Mouse (Mus musculus) small intestine, adult 2 months (tissue): ENCODE results near the gene Gm10226.

Experiments used
- CTCF ChIP-seq: fragments of 200-500 bp; IDR thresholded peaks from 2 replicates; pipeline ENCODE4 v1.5.1; 2012; ENCODE audit warnings: low read depth, mild to moderate bottlenecking, control low read depth, inconsistent platforms, low read length, moderate library complexity, mixed read lengths; ENCODE audit not compliant: insufficient replicate concordance, insufficient read length; ENCODE audit errors: extremely low read depth
- POLR2A ChIP-seq: fragments of 200-500 bp; IDR thresholded peaks from 2 replicates; pipeline ENCODE4 v1.6.1; 2012; ENCODE audit warnings: low read depth, mild to moderate bottlenecking, control low read depth, inconsistent platforms, low read length, moderate library complexity

DNA sequence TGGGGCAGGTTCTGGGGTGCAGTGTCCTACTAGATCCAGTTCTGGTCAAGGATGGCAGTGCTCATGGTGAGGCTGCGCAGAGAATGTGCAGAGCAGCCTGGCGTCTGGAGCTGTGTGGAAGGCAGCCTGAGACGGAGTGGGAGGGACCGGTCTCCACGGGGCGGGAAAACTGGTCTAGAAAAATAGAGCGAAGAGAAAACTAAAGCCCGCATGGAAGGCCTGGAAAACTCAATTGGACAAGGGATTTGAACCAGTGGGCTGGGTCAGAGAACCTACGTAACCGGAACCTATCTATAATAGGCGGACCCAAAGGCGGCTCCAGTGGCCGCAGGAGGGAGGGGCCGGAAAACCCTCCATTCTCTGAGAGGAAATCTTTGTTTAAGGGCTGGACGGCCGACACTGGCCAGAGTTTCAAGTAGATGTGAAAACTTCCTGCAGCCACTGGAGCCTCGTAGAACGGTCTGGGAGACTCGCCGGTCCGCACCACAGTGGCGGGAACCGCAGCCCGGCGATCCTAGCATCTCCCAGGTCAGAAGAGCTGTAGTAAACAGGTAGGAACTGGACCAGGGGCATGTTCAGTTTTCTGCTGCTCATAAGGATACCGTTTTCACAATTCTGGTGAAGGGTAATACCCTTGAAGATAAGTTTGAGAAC, 15.8 kb downstream of the Gm10226 start, which contains the start of gene Zfp760:
- peak; percentile 55; the same call in 1 of the 2 replicates for TF ChIP-seq POLR2A
- 0 out of 2 replicates have a peak, but pooled peaks have one; percentile 6 for TF ChIP-seq CTCF
